In genomic region chr5:105494918-105495901, GRCm38 (mm10) we compare ENCODE assay signal across 8 mouse cellular contexts. TPM values are rescaled to one million over a fixed set of nuclear protein-coding genes. Genes with fewer than 3 reads are reported as not detected.
DNase-seq lines count a peak whose midpoint lies in the region; ATAC-seq lines count a peak whose summit lies in the region.

No protein-coding gene starts in this region.

- peaks cover 40% of the 10 kb centered on the region for H3K4me1 ChIP-seq in limb, embryonic 15.5 days
- H3K4me1 ChIP-seq in midbrain, embryonic 15.5 days: peaks cover 35% of the 10 kb centered on the region

- peak overlapping the region; percentile 21 for H3K4me3 ChIP-seq in limb, embryonic 15.5 days
- H3K4me3 ChIP-seq in midbrain, embryonic 15.5 days: peak overlapping the region; percentile 16

- no peak overlapping the region for H3K9ac ChIP-seq in limb, embryonic 15.5 days
- no peak overlapping the region for H3K9ac ChIP-seq in midbrain, embryonic 15.5 days

- H3K36me3 ChIP-seq in limb, embryonic 15.5 days: no peaks in the 10 kb centered on the region
- no peaks in the 10 kb centered on the region for H3K36me3 ChIP-seq in midbrain, embryonic 15.5 days (replicated peaks)

- no peak overlapping the region for H3K27ac ChIP-seq in limb, embryonic 15.5 days
- H3K27ac ChIP-seq in midbrain, embryonic 15.5 days: no peak overlapping the region

- 8% methylated on average over 22 of the region's 24 CpGs for WGBS in limb, embryonic 15.5 days
- WGBS in midbrain, embryonic 15.5 days: 4% methylated on average over 24 of the region's 24 CpGs

- no peaks in the 10 kb centered on the region for H3K9me3 ChIP-seq in limb, embryonic 15.5 days
- no peaks in the 10 kb centered on the region for H3K9me3 ChIP-seq in midbrain, embryonic 15.5 days

- peak; percentile 83 for ATAC-seq in common myeloid progenitor, adult 5-6 weeks (replicated peaks; ENCODE audit: low read depth, poor library complexity, severe bottlenecking)
- ATAC-seq in inflammation-experienced regulatory T-cells, adult 6 months: peak; percentile 86
- ATAC-seq in limb, embryonic 15.5 days (ENCODE audit: insufficient number of reproducible peaks, low FRiP score, low TSS enrichment, low read depth): no peak
- peak; percentile 68 for ATAC-seq in midbrain, embryonic 15.5 days (replicated peaks)

- DNase-seq in cerebellum, postnatal 10 days: peak; percentile 67 to 74
- DNase-seq in cerebellum, adult 8-10 months: no peak
- DNase-seq in gastrocnemius, postnatal 25 days: peak; percentile 81
- DNase-seq in spleen, postnatal 4 days (ENCODE audit: low spot score in 2 of 2): peak; percentile 79 to 86

- H3K4me2 ChIP-seq in limb, embryonic 15.5 days: peak overlapping the region; percentile 45
- peak overlapping the region; percentile 49 for H3K4me2 ChIP-seq in midbrain, embryonic 15.5 days

- H3K27me3 ChIP-seq in limb, embryonic 15.5 days: no peaks in the 10 kb centered on the region
- 0 out of 2 replicates have a peak, but pooled peaks cover 7% of the 10 kb centered on the region for H3K27me3 ChIP-seq in midbrain, embryonic 15.5 days (replicated peaks)

RNA-seq across cellular contexts. Expression of gene Lrrc8c, which starts 24.0 kb away (rescaled TPM):
- total RNA-seq in common myeloid progenitor, adult 5-6 weeks (2017): 13.8 and 18.0 TPM in 2 replicates
- total RNA-seq in gastrocnemius, postnatal 25 days (2021): 1 to 10 TPM; 7.9 to 8.4 TPM
- polyA plus RNA-seq in inflammation-experienced regulatory T-cells, adult 6 months (2017; shearing (Covaris generic)): 10 to 100 TPM; 46.9 to 77.2 (median 63.8) TPM
- 17.9 and 20.7 TPM in 2 replicates for polyA plus RNA-seq in limb, embryonic 15.5 days (2015; fragmentation: Nextera tagmentation; extraction: Ambion mirVana)
- polyA plus RNA-seq in midbrain, embryonic 15.5 days (2015; fragmentation: Nextera tagmentation; extraction: Ambion mirVana): 13.2 and 13.6 TPM in 2 replicates
